Mouse (Mus musculus): ENCODE measurements around the gene Efs. TPM values are rescaled to one million over a fixed set of nuclear protein-coding genes. Genes with fewer than 3 reads are reported as not detected.

Gene Efs
- polyA plus RNA-seq, 1 experiment = 25.0 TPM

- Histone ChIP-seq H3K36me3 (ENCODE audit: control insufficient read depth, insufficient read depth, low read length) (no peaks in the 10 kb centered on the region), H3K27me3 (ENCODE audit: control insufficient read depth, insufficient read depth, low read length) (no peaks in the 10 kb centered on the region), H3K4me3 (ENCODE audit: control insufficient read depth, insufficient read depth, low read length) (no peak overlapping the region), H3K27ac (ENCODE audit: control insufficient read depth, insufficient read depth, low read length) (no peak overlapping the region), H3K4me1 (replicated peaks; ENCODE audit: control insufficient read depth, insufficient read depth, low read length) (no peaks in the 10 kb centered on the region)
- WGBS = 90% methylated on average over 3 of the region's 3 CpGs
- DNase-seq = no peak
- TF ChIP-seq POLR2A (IDR thresholded peaks at IDR 0.05; ENCODE audit: control insufficient read depth, extremely low read depth, insufficient read depth, low read length, poor library complexity) (no peak), CTCF (IDR thresholded peaks at IDR 0.05; ENCODE audit: borderline replicate concordance, control insufficient read depth, extremely low read depth, insufficient read depth, low read length, poor library complexity) (no peak)
These were observed 33.3 kb upstream of the Efs start for GRCm38 (mm10) chr14:54959197-54959596.

- H3K27me3 ChIP-seq (ENCODE audit: control insufficient read depth, insufficient read depth, low read length) = no peaks in the 10 kb centered on the region
- H3K27ac ChIP-seq (ENCODE audit: control insufficient read depth, insufficient read depth, low read length) = no peak overlapping the region
- TF ChIP-seq POLR2A (IDR thresholded peaks at IDR 0.05; ENCODE audit: control insufficient read depth, extremely low read depth, insufficient read depth, low read length, poor library complexity) (no peak), CTCF (IDR thresholded peaks at IDR 0.05; ENCODE audit: borderline replicate concordance, control insufficient read depth, extremely low read depth, insufficient read depth, low read length, poor library complexity) (no peak)
- DNase-seq = no peak
- H3K4me1 ChIP-seq (replicated peaks; ENCODE audit: control insufficient read depth, insufficient read depth, low read length) = no peaks in the 10 kb centered on the region
- WGBS = 89% methylated on average over 4 of the region's 4 CpGs
- H3K4me3 ChIP-seq (ENCODE audit: control insufficient read depth, insufficient read depth, low read length) = no peak overlapping the region
- no peaks in the 10 kb centered on the region for H3K36me3 ChIP-seq (ENCODE audit: control insufficient read depth, insufficient read depth, low read length)
These were observed 32.6 kb upstream of the Efs start for GRCm38 (mm10) chr14:54958503-54958902.

GRCm38 (mm10) chr14:54956533-54956932 is 30.6 kb upstream of the Efs start:
- TF ChIP-seq POLR2A (IDR thresholded peaks at IDR 0.05; ENCODE audit: control insufficient read depth, extremely low read depth, insufficient read depth, low read length, poor library complexity) (no peak), CTCF (IDR thresholded peaks at IDR 0.05; ENCODE audit: borderline replicate concordance, control insufficient read depth, extremely low read depth, insufficient read depth, low read length, poor library complexity) (no peak)
- DNase-seq = no peak
- WGBS = 92% methylated on average over 9 of the region's 9 CpGs
- Histone ChIP-seq H3K27me3 (ENCODE audit: control insufficient read depth, insufficient read depth, low read length) (no peaks in the 10 kb centered on the region), H3K27ac (ENCODE audit: control insufficient read depth, insufficient read depth, low read length) (no peak overlapping the region), H3K4me3 (ENCODE audit: control insufficient read depth, insufficient read depth, low read length) (no peak overlapping the region), H3K36me3 (ENCODE audit: control insufficient read depth, insufficient read depth, low read length) (no peaks in the 10 kb centered on the region), H3K4me1 (replicated peaks; ENCODE audit: control insufficient read depth, insufficient read depth, low read length) (no peaks in the 10 kb centered on the region)

- no peaks in the 10 kb centered on the region for H3K27me3 ChIP-seq (ENCODE audit: control insufficient read depth, insufficient read depth, low read length)
- no peaks in the 10 kb centered on the region for H3K36me3 ChIP-seq (ENCODE audit: control insufficient read depth, insufficient read depth, low read length)
- WGBS = 93% methylated on average over 3 of the region's 3 CpGs
- no peaks in the 10 kb centered on the region for H3K4me1 ChIP-seq (replicated peaks; ENCODE audit: control insufficient read depth, insufficient read depth, low read length)
- TF ChIP-seq POLR2A (IDR thresholded peaks at IDR 0.05; ENCODE audit: control insufficient read depth, extremely low read depth, insufficient read depth, low read length, poor library complexity) (no peak), CTCF (IDR thresholded peaks at IDR 0.05; ENCODE audit: borderline replicate concordance, control insufficient read depth, extremely low read depth, insufficient read depth, low read length, poor library complexity) (no peak)
- H3K27ac ChIP-seq (ENCODE audit: control insufficient read depth, insufficient read depth, low read length) = no peak overlapping the region
- DNase-seq = no peak
- no peak overlapping the region for H3K4me3 ChIP-seq (ENCODE audit: control insufficient read depth, insufficient read depth, low read length)
These were observed 29.6 kb upstream of the Efs start for GRCm38 (mm10) chr14:54955481-54955880.

- no peaks in the 10 kb centered on the region for H3K4me1 ChIP-seq (replicated peaks; ENCODE audit: control insufficient read depth, insufficient read depth, low read length)
- no peaks in the 10 kb centered on the region for H3K36me3 ChIP-seq (ENCODE audit: control insufficient read depth, insufficient read depth, low read length)
- 79% methylated on average over 3 of the region's 3 CpGs for WGBS
- no peaks in the 10 kb centered on the region; the same call in 1 of the 2 replicates for H3K27me3 ChIP-seq (ENCODE audit: control insufficient read depth, insufficient read depth, low read length)
- H3K27ac ChIP-seq (ENCODE audit: control insufficient read depth, insufficient read depth, low read length) = no peak overlapping the region
- DNase-seq = no peak
- no peak for TF ChIP-seq CTCF (IDR thresholded peaks at IDR 0.05; ENCODE audit: borderline replicate concordance, control insufficient read depth, extremely low read depth, insufficient read depth, low read length, poor library complexity)
- no peak overlapping the region for H3K4me3 ChIP-seq (ENCODE audit: control insufficient read depth, insufficient read depth, low read length)
These were observed 28.5 kb upstream of the Efs start for GRCm38 (mm10) chr14:54954474-54954873.

GRCm38 (mm10) chr14:54953664-54954206 is 27.8 kb upstream of the Efs start:
- Histone ChIP-seq H3K27me3 (ENCODE audit: control insufficient read depth, insufficient read depth, low read length) (no peaks in the 10 kb centered on the region; the same call in 1 of the 2 replicates), H3K27ac (ENCODE audit: control insufficient read depth, insufficient read depth, low read length) (no peak overlapping the region), H3K4me1 (replicated peaks; ENCODE audit: control insufficient read depth, insufficient read depth, low read length) (no peaks in the 10 kb centered on the region), H3K36me3 (ENCODE audit: control insufficient read depth, insufficient read depth, low read length) (no peaks in the 10 kb centered on the region), H3K4me3 (ENCODE audit: control insufficient read depth, insufficient read depth, low read length) (no peak overlapping the region)
- no peak for TF ChIP-seq POLR2A (IDR thresholded peaks at IDR 0.05; ENCODE audit: control insufficient read depth, extremely low read depth, insufficient read depth, low read length, poor library complexity)
- no peak for TF ChIP-seq CTCF (IDR thresholded peaks at IDR 0.05; ENCODE audit: borderline replicate concordance, control insufficient read depth, extremely low read depth, insufficient read depth, low read length, poor library complexity)
- DNase-seq = no peak
- 94% methylated on average over 8 of the region's 8 CpGs for WGBS

GRCm38 (mm10) chr14:54951587-54951986 is 25.7 kb upstream of the Efs start:
- Histone ChIP-seq H3K4me3 (ENCODE audit: control insufficient read depth, insufficient read depth, low read length) (no peak overlapping the region), H3K27me3 (ENCODE audit: control insufficient read depth, insufficient read depth, low read length) (no peaks in the 10 kb centered on the region; the same call in 1 of the 2 replicates), H3K27ac (ENCODE audit: control insufficient read depth, insufficient read depth, low read length) (no peak overlapping the region), H3K4me1 (replicated peaks; ENCODE audit: control insufficient read depth, insufficient read depth, low read length) (no peaks in the 10 kb centered on the region), H3K36me3 (ENCODE audit: control insufficient read depth, insufficient read depth, low read length) (no peaks in the 10 kb centered on the region)
- 94% methylated on average over 6 of the region's 6 CpGs for WGBS
- TF ChIP-seq CTCF (IDR thresholded peaks at IDR 0.05; ENCODE audit: borderline replicate concordance, control insufficient read depth, extremely low read depth, insufficient read depth, low read length, poor library complexity) (no peak), POLR2A (IDR thresholded peaks at IDR 0.05; ENCODE audit: control insufficient read depth, extremely low read depth, insufficient read depth, low read length, poor library complexity) (no peak)
- no peak for DNase-seq
